Mouse (Mus musculus) limb, embryonic 14.5 days (tissue): ENCODE measurements around the gene Diaph3. TPM values are rescaled to one million over a fixed set of nuclear protein-coding genes. Genes with fewer than 3 reads are reported as not detected.

Experiments
- ATAC-seq: fragments of 200-750 bp; cut with Nextera tagmentation; 2 replicates; pipeline ENCODE4 v1.8.0; 2017; ENCODE audit warnings: low read depth, moderate number of reproducible peaks, moderate TSS enrichment; ENCODE audit not compliant: low FRiP score
- DNase-seq: peaks from one replicate; pipeline ENCODE4 v3.0.0-alpha.2; 2015; ENCODE audit warnings: low spot score
- H3K27ac ChIP-seq: fragments of 300-500 bp; sonication (generic); replicated peaks from 2 replicates; pipeline ENCODE4 v1.5.1; 2014; ENCODE audit warnings: low read depth, mild to moderate bottlenecking, low read length, moderate library complexity, mixed read lengths
- H3K27me3 ChIP-seq: fragments of 300-500 bp; sonication (generic); 2 replicates; pipeline ENCODE4 v1.6.1; 2014; ENCODE audit warnings: low read length, mixed read lengths; ENCODE audit not compliant: control insufficient read depth, insufficient read depth
- H3K36me3 ChIP-seq: fragments of 300-500 bp; sonication (generic); 2 replicates; pipeline ENCODE4 v1.6.1; 2014; ENCODE audit warnings: mild to moderate bottlenecking, low read length, moderate library complexity, mixed read lengths; ENCODE audit not compliant: control insufficient read depth, insufficient read depth
- H3K4me1 ChIP-seq: fragments of 300-500 bp; sonication (generic); 2 replicates; pipeline ENCODE4 v1.6.1; 2014; ENCODE audit warnings: antibody characterized with exemption, low read length, mixed read lengths; ENCODE audit not compliant: control insufficient read depth, insufficient read depth
- H3K4me2 ChIP-seq: fragments of 300-500 bp; sonication (generic); replicated peaks from 2 replicates; pipeline ENCODE4 v1.6.1; 2014; ENCODE audit warnings: low read depth, mild to moderate bottlenecking, low read length, moderate library complexity; ENCODE audit not compliant: severe bottlenecking
- H3K4me3 ChIP-seq: fragments of 300-500 bp; sonication (generic); replicated peaks from 2 replicates; pipeline ENCODE4 v1.5.1; 2014; ENCODE audit warnings: low read length
- H3K9ac ChIP-seq: fragments of 300-500 bp; sonication (generic); 2 replicates; pipeline ENCODE4 v1.6.1; 2014; ENCODE audit warnings: mild to moderate bottlenecking, low read depth, low read length, moderate library complexity; ENCODE audit not compliant: severe bottlenecking
- H3K9me3 ChIP-seq: fragments of 300-500 bp; sonication (generic); 2 replicates; pipeline ENCODE4 v1.6.1; 2016; ENCODE audit warnings: low read length; ENCODE audit not compliant: control insufficient read depth
- POLR2A ChIP-seq: fragments of 200-500 bp; IDR thresholded peaks from 2 replicates; pipeline ENCODE4 v1.8.0; 2012; ENCODE audit warnings: inconsistent platforms, mild to moderate bottlenecking, moderate library complexity, borderline replicate concordance; ENCODE audit not compliant: insufficient read depth, insufficient read length; ENCODE audit errors: extremely low read depth
- WGBS: fragments of 180-500 bp; shearing (Covaris S2); extraction: QIAGEN DNeasy Blood & Tissue Kit; methylation state at CpG from one replicate; pipeline ENCODE4 v1.1.7; 2014; 5-methylcytosine and 5-hydroxymethylcytosine counted together
- polyA plus RNA-seq, 2 experiments: library from polyadenylated mRNA; depleted of rRNA in 1 of 2; stranded (reverse) in 1 of 2; unstranded in 1 of 2; fragments of >200 nt; fragmentation: Nextera tagmentation in 1 of 2; extraction: Ambion mirVana in 1 of 2; gene quantifications; 2 replicates each; pipeline versions ENCODE4 v1.2.1 to v1.2.3; 2012 to 2014

Diaph3 gene
- polyA plus RNA-seq, 2 experiments = 7.3 to 10.5 TPM

DNA sequence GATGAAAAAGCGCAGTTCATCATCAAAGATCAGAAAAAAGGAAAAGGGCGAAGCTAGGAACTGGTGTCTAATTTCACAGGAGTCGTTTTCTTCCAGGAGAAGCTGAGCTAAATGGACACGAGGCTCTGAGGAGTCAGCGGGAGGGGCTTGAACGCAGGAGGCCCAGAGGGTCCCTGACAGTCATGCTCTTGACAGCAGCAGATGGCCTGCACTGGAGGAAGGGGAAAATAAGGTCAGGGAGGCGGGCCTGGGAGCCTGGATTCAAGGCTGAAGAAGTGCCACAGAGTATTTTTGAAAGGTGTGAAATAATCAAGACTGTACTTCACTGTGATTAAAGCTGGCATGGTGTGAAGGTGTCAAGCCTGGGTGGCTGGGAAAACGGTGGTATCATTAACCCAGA is 354.2 kb downstream of the Diaph3 start:
- H3K36me3 ChIP-seq = no peaks in the 10 kb centered on the region
- H3K27ac ChIP-seq = no peak overlapping the region
- no peaks in the 10 kb centered on the region for H3K4me1 ChIP-seq
- H3K9me3 ChIP-seq = no peaks in the 10 kb centered on the region
- ATAC-seq = no peak; the same call in 1 of the 2 replicates
- no peak overlapping the region for H3K4me3 ChIP-seq
- no peak overlapping the region for H3K9ac ChIP-seq
- H3K4me2 ChIP-seq = no peak overlapping the region
- no peak for DNase-seq
- no peaks in the 10 kb centered on the region for H3K27me3 ChIP-seq
- no peak for TF ChIP-seq POLR2A
- WGBS = 13% methylated on average over 8 of the region's 8 CpGs

- Histone ChIP-seq H3K4me1 (no peaks in the 10 kb centered on the region), H3K36me3 (no peaks in the 10 kb centered on the region), H3K4me3 (no peak overlapping the region), H3K27ac (no peak overlapping the region), H3K9me3 (no peaks in the 10 kb centered on the region), H3K4me2 (no peak overlapping the region), H3K9ac (no peak overlapping the region), H3K27me3 (no peaks in the 10 kb centered on the region)
- ATAC-seq = no peak
- DNase-seq = peak; percentile 63
- 66% methylated on average over 6 of the region's 6 CpGs for WGBS
- no peak for TF ChIP-seq POLR2A
Measured at GRCm38 (mm10) chr14:86781553-86782273, 359.3 kb downstream of the Diaph3 start.

DNA sequence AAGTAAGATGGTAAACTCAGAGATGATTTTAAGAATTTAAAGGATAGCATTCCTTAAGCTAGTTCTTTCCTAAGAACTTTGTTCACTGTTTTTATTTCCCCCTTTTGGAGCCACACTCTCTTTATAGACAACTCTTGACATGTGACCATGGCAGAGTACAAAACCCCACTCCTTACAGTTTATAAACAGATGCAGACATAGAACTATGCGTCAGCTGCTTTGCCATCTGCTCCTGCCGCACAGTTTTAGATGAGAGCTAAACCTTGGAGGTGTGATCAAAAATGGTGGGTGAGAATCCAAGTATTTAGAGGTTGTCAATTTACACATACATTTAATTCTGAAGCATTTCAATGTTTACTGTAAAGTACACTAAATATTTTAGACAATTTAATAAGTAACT is 367.7 kb downstream of the Diaph3 start:
- Histone ChIP-seq H3K27me3 (no peaks in the 10 kb centered on the region), H3K9me3 (no peaks in the 10 kb centered on the region), H3K4me1 (no peaks in the 10 kb centered on the region), H3K4me3 (no peak overlapping the region), H3K4me2 (no peak overlapping the region), H3K27ac (no peak overlapping the region), H3K9ac (no peak overlapping the region), H3K36me3 (no peaks in the 10 kb centered on the region)
- ATAC-seq (no peak), DNase-seq (no peak)
- no peak for TF ChIP-seq POLR2A
- WGBS = 56% methylated on average over 2 of the region's 2 CpGs

GRCm38 (mm10) chr14:86772176-86773150 is 368.6 kb downstream of the Diaph3 start:
- Histone ChIP-seq H3K9me3 (no peaks in the 10 kb centered on the region), H3K4me1 (no peaks in the 10 kb centered on the region), H3K27me3 (no peaks in the 10 kb centered on the region), H3K4me3 (no peak overlapping the region), H3K36me3 (no peaks in the 10 kb centered on the region), H3K27ac (no peak overlapping the region), H3K9ac (no peak overlapping the region), H3K4me2 (no peak overlapping the region)
- DNase-seq (no peak), ATAC-seq (no peak)
- no peak for TF ChIP-seq POLR2A
- 64% methylated on average over 14 of the region's 14 CpGs for WGBS

GRCm38 (mm10) chr14:86764286-86764685 is 376.7 kb downstream of the Diaph3 start:
- Histone ChIP-seq H3K27ac (no peak overlapping the region), H3K9ac (no peak overlapping the region), H3K4me1 (no peaks in the 10 kb centered on the region), H3K27me3 (no peaks in the 10 kb centered on the region), H3K36me3 (no peaks in the 10 kb centered on the region), H3K4me2 (no peak overlapping the region), H3K9me3 (no peaks in the 10 kb centered on the region), H3K4me3 (no peak overlapping the region)
- no peak for TF ChIP-seq POLR2A
- DNase-seq (no peak), ATAC-seq (no peak)
- WGBS = 65% methylated on average over 2 of the region's 2 CpGs
